Mouse (Mus musculus): ENCODE measurements around the gene Gm17359. TPM values are rescaled to one million over a fixed set of nuclear protein-coding genes. Genes with fewer than 3 reads are reported as not detected.
A peak's percentile ranks its signal among the peaks of the same experiment; 100 is the strongest.

Gene Gm17359
- total RNA-seq (2021): not detected

GRCm38 (mm10) chr3:79336044-79336766 is at the start of gene Gm17359:
Gene Gm17359 (plus strand): TSS chr3:79336661.
- intact Hi-C loops (cut with DNase I): no loop called here

GRCm38 (mm10) chr3:79287108-79287576 is 49.3 kb upstream of the Gm17359 start:
- intact Hi-C loops (cut with DNase I): loop anchor here (1.0 to 5.0 kb wide), 3 partner anchors 66 to 280 kb away; partner anchors contain the start of gene Fnip2
- DNase-seq (ENCODE audit: low spot score in 2 of 2): peak; percentile 96 to 97

More at GRCm38 (mm10) chr3:79336044-79336766, at the start of gene Gm17359:
- DNase-seq (ENCODE audit: low spot score in 2 of 2): no peak

GRCm38 (mm10) chr3:79287699-79288458 is 48.6 kb upstream of the Gm17359 start:
- intact Hi-C loops (cut with DNase I): loop anchor here (1.0 to 5.0 kb wide), 4 partner anchors 23 to 279 kb away; partner anchors contain the start of gene Fnip2
- DNase-seq (ENCODE audit: low spot score in 2 of 2): peak; percentile 35 to 49

- intact Hi-C loops (cut with DNase I): loop anchor here (1.0 to 5.0 kb wide), 3 partner anchors 22 to 188 kb away; no protein-coding TSS in a partner anchor
- peak in 1 of 2 experiments; percentile 84 for DNase-seq (ENCODE audit: low spot score in 2 of 2)
Measured at GRCm38 (mm10) chr3:79289050-79289449, 47.4 kb upstream of the Gm17359 start.

GRCm38 (mm10) chr3:79293023-79293422 is 43.4 kb upstream of the Gm17359 start:
- DNase-seq (ENCODE audit: low spot score in 2 of 2): no peak
- intact Hi-C loops (cut with DNase I): no loop called here

GRCm38 (mm10) chr3:79294701-79295100 is 41.8 kb upstream of the Gm17359 start:
- no peak for DNase-seq (ENCODE audit: low spot score in 2 of 2)
- intact Hi-C loops (cut with DNase I): no loop called here

GRCm38 (mm10) chr3:79296049-79296448 is 40.4 kb upstream of the Gm17359 start:
- DNase-seq (ENCODE audit: low spot score in 2 of 2): no peak
- intact Hi-C loops (cut with DNase I): no loop called here

- no peak for DNase-seq (ENCODE audit: low spot score in 2 of 2)
- intact Hi-C loops (cut with DNase I): no loop called here
Measured at GRCm38 (mm10) chr3:79296586-79296985, 39.9 kb upstream of the Gm17359 start.

GRCm38 (mm10) chr3:79297281-79297680 is 39.2 kb upstream of the Gm17359 start:
- intact Hi-C loops (cut with DNase I): no loop called here
- DNase-seq (ENCODE audit: low spot score in 2 of 2): no peak

- DNase-seq (ENCODE audit: low spot score in 2 of 2): no peak
- intact Hi-C loops (cut with DNase I): no loop called here
Measured at GRCm38 (mm10) chr3:79299401-79299800, 37.1 kb upstream of the Gm17359 start.

- intact Hi-C loops (cut with DNase I): no loop called here
- DNase-seq (ENCODE audit: low spot score in 2 of 2): no peak
Measured at GRCm38 (mm10) chr3:79308605-79309004, 27.9 kb upstream of the Gm17359 start.

- peak; percentile 27 to 66 for DNase-seq (ENCODE audit: low spot score in 2 of 2)
- intact Hi-C loops (cut with DNase I): loop anchor here (1.0 to 5.0 kb wide), 3 partner anchors 21 to 126 kb away; no protein-coding TSS in a partner anchor
Measured at GRCm38 (mm10) chr3:79310184-79310583, 26.3 kb upstream of the Gm17359 start.

- intact Hi-C loops (cut with DNase I): loop anchor here (2.0 to 5.0 kb wide), 2 partner anchors 23 to 110 kb away; no protein-coding TSS in a partner anchor
- no peak for DNase-seq (ENCODE audit: low spot score in 2 of 2)
Measured at GRCm38 (mm10) chr3:79311895-79312294, 24.6 kb upstream of the Gm17359 start.

GRCm38 (mm10) chr3:79314006-79314698 is 22.3 kb upstream of the Gm17359 start:
- intact Hi-C loops (cut with DNase I): loop anchor here (5.0 kb wide), 1 partner anchor 108 kb away; no protein-coding TSS in a partner anchor
- DNase-seq (ENCODE audit: low spot score in 2 of 2): peak; percentile 89 to 97

- intact Hi-C loops (cut with DNase I): no loop called here
- DNase-seq (ENCODE audit: low spot score in 2 of 2): no peak
Measured at GRCm38 (mm10) chr3:79324697-79325526, 11.5 kb upstream of the Gm17359 start.

GRCm38 (mm10) chr3:79329691-79330315 is 6.7 kb upstream of the Gm17359 start:
- DNase-seq (ENCODE audit: low spot score in 2 of 2): no peak
- intact Hi-C loops (cut with DNase I): no loop called here

- no peak for DNase-seq (ENCODE audit: low spot score in 2 of 2)
- intact Hi-C loops (cut with DNase I): no loop called here
Measured at GRCm38 (mm10) chr3:79333051-79333450, 3.4 kb upstream of the Gm17359 start.

GRCm38 (mm10) chr3:79333643-79334200 is 2.7 kb upstream of the Gm17359 start:
- intact Hi-C loops (cut with DNase I): no loop called here

More at GRCm38 (mm10) chr3:79333643-79334200, 2.7 kb upstream of the Gm17359 start:
- DNase-seq (ENCODE audit: low spot score in 2 of 2): no peak

Measured in left cerebral cortex, postnatal 25 days (tissue).